Mouse (Mus musculus) CH12.LX (cell line): ENCODE data around the gene Mtm1.

Source experiments
- CHD1 ChIP-seq: IDR thresholded peaks from 2 replicates; pipeline ENCODE4 v1.6.1; 2012; ENCODE audit warnings: low read depth, low read length, improper control_type of control experiment, inconsistent platforms
- CHD2 ChIP-seq: IDR thresholded peaks from 2 replicates; pipeline ENCODE4 v1.6.1; 2011; ENCODE audit warnings: low read length, improper control_type of control experiment
- CTCF ChIP-seq, 2 experiments: IDR thresholded peaks in 1 of 2; conservative IDR thresholded peaks in 1 of 2; 2 replicates each; pipeline ENCODE4 v1.5.1; 2011 to 2012; ENCODE audit warnings: low read depth in 2 of 2, low read length in 2 of 2, improper control_type of control experiment in 1 of 2, inconsistent platforms in 1 of 2, mild to moderate bottlenecking in 1 of 2, moderate library complexity in 1 of 2
- E2F4 ChIP-seq: IDR thresholded peaks from 2 replicates; pipeline ENCODE4 v1.6.1; 2011; ENCODE audit warnings: low read depth, low read length, improper control_type of control experiment; ENCODE audit not compliant: insufficient replicate concordance
- ELF1 ChIP-seq: IDR thresholded peaks from 2 replicates; pipeline ENCODE4 v1.6.1; 2014; ENCODE audit warnings: low read depth, mild to moderate bottlenecking, inconsistent platforms, low read length, improper control_type of control experiment
- IRF4 ChIP-seq: IDR thresholded peaks from 2 replicates; pipeline ENCODE4 v1.6.1; 2014; ENCODE audit warnings: low read depth, mild to moderate bottlenecking, inconsistent platforms, low read length, improper control_type of control experiment
- JUND ChIP-seq: conservative IDR thresholded peaks from 2 replicates; pipeline ENCODE4 v1.6.1; 2011; ENCODE audit warnings: low read depth, low read length, improper control_type of control experiment
- MAX ChIP-seq: IDR thresholded peaks from 2 replicates; pipeline ENCODE4 v1.6.1; 2011; ENCODE audit warnings: low read length, improper control_type of control experiment
- MXI1 ChIP-seq: IDR thresholded peaks from 2 replicates; pipeline ENCODE4 v1.6.1; 2011; ENCODE audit warnings: mild to moderate bottlenecking, low read depth, low read length, improper control_type of control experiment
- POLR2A ChIP-seq: IDR thresholded peaks from 2 replicates; pipeline ENCODE4 v1.6.1; 2011; ENCODE audit warnings: low read depth, mild to moderate bottlenecking, improper control_type of control experiment, low read length
- RAD21 ChIP-seq: IDR thresholded peaks from 2 replicates; pipeline ENCODE4 v1.6.1; 2011; ENCODE audit warnings: low read depth, mild to moderate bottlenecking, low read length, improper control_type of control experiment, moderate library complexity
- SMC3 ChIP-seq: IDR thresholded peaks from 2 replicates; pipeline ENCODE4 v1.6.1; 2011; ENCODE audit warnings: low read depth, low read length, improper control_type of control experiment
- USF1 ChIP-seq: IDR thresholded peaks from 2 replicates; pipeline ENCODE4 v1.6.1; 2014; ENCODE audit warnings: low read depth, mild to moderate bottlenecking, inconsistent platforms, low read length, improper control_type of control experiment

- TF ChIP-seq USF1 (no peak), IRF4 (no peak), CTCF (conservative IDR thresholded peaks at IDR 0.05 in 1 of 2, IDR thresholded peaks at IDR 0.05 in 1 of 2; ENCODE audit: low read depth in 2 of 2, low read length in 2 of 2) (no peak), E2F4 (no peak), CHD2 (no peak), POLR2A (no peak), MXI1 (no peak), ELF1 (no peak), CHD1 (no peak), MAX (no peak), SMC3 (no peak), JUND (no peak), RAD21 (no peak)
These were observed 24.2 kb upstream of the Mtm1 start for GRCm38 (mm10) chrX:71186396-71186795.
